Mouse (Mus musculus) CH12.LX (cell line): Measurements from ENCODE around the gene Mettl7b.

Experiments
- BHLHE40 ChIP-seq: IDR thresholded peaks from 2 replicates; pipeline ENCODE4 v1.6.1; 2011; ENCODE audit warnings: mild to moderate bottlenecking, low read depth, low read length, improper control_type of control experiment
- CTCF ChIP-seq, 2 experiments: IDR thresholded peaks in 1 of 2; conservative IDR thresholded peaks in 1 of 2; 2 replicates each; pipeline ENCODE4 v1.5.1; 2011 to 2012; ENCODE audit warnings: low read depth in 2 of 2, low read length in 2 of 2, improper control_type of control experiment in 1 of 2, inconsistent platforms in 1 of 2, mild to moderate bottlenecking in 1 of 2, moderate library complexity in 1 of 2
- MAZ ChIP-seq: IDR thresholded peaks from 2 replicates; pipeline ENCODE4 v1.6.1; 2012; ENCODE audit warnings: low read depth, mild to moderate bottlenecking, inconsistent platforms, low read length, improper control_type of control experiment, moderate library complexity
- MYC ChIP-seq: IDR thresholded peaks from 2 replicates; pipeline ENCODE4 v1.6.1; 2011; ENCODE audit warnings: low read depth, mild to moderate bottlenecking, improper control_type of control experiment, low read length
- NRF1 ChIP-seq: IDR thresholded peaks from 2 replicates; pipeline ENCODE4 v1.6.1; 2014; ENCODE audit warnings: low read depth, mild to moderate bottlenecking, inconsistent platforms, low read length, improper control_type of control experiment, moderate library complexity
- POLR2A ChIP-seq: IDR thresholded peaks from 2 replicates; pipeline ENCODE4 v1.6.1; 2011; ENCODE audit warnings: low read depth, mild to moderate bottlenecking, improper control_type of control experiment, low read length
- TBP ChIP-seq: conservative IDR thresholded peaks from 2 replicates; pipeline ENCODE4 v1.6.1; 2011; ENCODE audit warnings: low read depth, low read length, improper control_type of control experiment
- ZC3H11A ChIP-seq: IDR thresholded peaks from 2 replicates; pipeline ENCODE4 v1.6.1; 2012; ENCODE audit warnings: low read depth, mild to moderate bottlenecking, inconsistent platforms, low read length, improper control_type of control experiment

DNA sequence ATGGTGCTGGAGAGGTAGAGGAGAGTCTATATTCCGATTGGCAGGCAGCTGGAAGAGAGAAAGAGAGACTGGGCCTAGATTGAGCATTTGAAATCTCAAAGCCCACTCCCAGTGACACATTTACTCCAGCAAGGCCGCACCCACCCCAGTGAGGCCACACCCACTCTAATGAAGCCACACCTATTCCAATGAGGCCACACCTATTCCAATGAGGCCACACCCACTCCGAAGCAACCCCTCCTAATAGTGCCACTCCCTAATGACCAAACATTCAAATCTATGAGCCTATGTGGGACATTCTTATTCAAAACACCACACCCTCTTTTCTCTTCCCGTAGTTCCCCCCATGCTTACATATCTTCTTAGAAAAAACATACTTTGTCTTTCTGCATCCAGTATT lies 13.3 kb downstream of the Mettl7b start:
- TF ChIP-seq CTCF (conservative IDR thresholded peaks at IDR 0.05 in 1 of 2, IDR thresholded peaks at IDR 0.05 in 1 of 2; ENCODE audit: low read depth in 2 of 2, low read length in 2 of 2): no peak
- TF ChIP-seq POLR2A: no peak
- no peak for TF ChIP-seq ZC3H11A
- TF ChIP-seq TBP: no peak
- TF ChIP-seq MAZ: no peak
- TF ChIP-seq NRF1: no peak
- TF ChIP-seq BHLHE40: no peak
- no peak for TF ChIP-seq MYC
